Mouse (Mus musculus) kidney, adult 18-20 months (tissue): Measurements from ENCODE around the gene Cnppd1.

ENCODE experiments used
- DNase-seq: peaks from one replicate; pipeline ENCODE4 v3.0.0; 2021

The Cnppd1 gene

DNA sequence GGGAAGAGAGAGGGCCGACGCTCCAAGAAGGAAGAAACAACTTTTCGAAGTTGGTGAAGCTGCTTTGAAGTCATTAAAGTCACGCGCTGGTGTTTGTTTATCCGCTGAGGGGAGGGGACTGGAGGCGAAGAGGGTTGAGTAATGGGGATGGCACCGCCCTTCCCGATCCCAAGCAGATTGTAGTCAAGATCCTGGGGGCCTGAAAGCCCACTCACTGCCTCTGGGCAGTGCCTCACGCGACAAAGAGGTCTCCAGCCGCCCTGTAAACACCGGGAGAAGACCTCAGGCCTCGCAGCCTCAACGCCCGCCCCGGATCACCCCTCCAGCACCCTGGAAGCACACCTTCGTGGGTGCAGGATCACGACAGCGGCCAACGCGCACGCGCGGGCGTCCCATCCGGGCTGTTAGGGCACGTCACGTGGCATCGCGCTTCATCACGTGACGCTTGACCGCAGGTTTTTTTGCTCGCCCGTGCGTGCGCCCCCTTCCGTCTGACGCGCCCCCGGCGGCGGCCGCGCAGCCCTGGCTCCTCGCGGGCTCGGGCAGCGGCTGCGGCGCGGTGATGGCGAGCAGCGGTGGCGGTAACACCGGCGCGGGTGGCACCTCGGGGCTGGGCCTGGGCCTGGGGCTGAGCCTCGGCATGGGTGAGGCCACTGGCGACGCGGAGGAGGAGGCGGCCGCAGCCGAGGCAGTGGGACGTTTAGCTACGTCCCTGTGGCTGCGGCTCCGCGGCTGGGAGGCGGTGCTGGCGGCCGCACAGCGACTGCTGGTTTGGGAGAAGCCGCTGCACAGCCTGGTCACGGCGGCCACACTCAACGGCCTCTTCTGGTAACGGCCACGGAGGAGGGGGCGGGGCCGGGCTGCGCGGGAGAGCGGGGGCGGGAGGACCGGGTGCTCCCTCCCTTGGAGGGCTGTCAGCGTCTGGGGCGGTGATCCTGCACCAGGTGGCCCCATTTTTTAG lies at the start of gene Cnppd1, which contains the start of gene Retreg2:
Cnppd1 (minus strand) TSS at position 411 of the 961 bp plus-strand sequence.
Retreg2 (plus strand) TSS at position 478 of the 961 bp plus-strand sequence.
- DNase-seq: peak; percentile 98

DNA sequence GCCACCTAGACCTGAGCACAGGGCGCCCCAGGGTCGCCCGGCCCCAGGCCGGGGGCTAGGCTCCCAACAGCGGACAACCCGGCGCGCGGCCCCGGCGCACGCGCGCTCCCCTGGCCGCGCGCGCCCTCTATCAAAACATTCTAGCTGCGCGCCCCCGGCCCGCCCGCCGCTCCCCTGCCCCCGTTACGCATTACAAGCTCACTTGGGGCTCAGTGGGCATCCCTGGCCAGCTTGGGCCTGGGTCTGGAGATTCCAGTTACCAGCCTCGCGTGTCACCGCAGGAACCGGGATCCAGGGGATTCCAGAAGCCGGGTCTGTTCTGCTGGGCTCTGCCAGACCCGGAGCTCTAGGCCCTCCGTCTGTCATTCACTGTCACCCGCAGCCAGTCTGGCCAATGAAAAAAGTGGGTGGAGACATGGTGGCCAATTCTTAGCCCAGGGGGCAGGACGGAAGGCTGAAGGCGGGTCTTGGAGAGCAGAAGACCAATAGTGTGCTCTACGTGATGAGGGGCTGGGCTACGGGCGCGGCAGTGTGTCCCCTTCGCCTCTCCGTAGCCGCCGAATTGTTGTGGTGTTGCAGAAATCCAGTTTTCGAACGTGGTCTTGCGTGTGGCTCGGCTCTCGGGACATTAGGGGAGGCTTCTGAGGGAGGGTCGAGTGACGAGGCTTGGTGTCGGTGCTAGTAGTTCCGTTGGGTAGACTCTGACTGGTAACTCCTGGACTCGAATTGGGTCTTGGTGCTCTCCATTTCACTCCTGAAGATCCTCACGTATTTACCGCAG lies 49.3 kb upstream of the Cnppd1 start, which contains the start of the genes Ankzf1 and Atg9a:
Ankzf1 (plus strand) TSS at position 530 of the 781 bp plus-strand sequence.
Atg9a (minus strand) TSS at position 575 of the 781 bp plus-strand sequence.
- peak; percentile 93 for DNase-seq

DNA sequence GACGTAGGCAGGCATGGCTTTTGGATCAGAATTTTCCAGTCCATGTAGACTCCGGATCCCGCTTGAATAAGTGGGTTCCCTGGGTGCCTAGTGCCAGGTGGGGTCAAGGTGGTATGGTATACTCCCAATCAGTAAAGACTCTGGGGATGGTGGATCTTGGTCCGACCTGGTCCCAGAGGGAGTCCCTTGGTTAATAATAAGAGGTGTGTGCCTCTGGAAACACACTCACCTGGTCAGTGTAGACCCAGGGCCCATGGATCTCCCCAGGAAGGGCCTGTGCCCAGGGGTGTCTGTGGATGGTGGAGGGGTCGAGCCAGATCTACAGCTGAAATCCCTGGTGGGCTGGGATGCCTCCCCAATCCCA lies 48.7 kb upstream of the Cnppd1 start:
- no peak for DNase-seq

DNA sequence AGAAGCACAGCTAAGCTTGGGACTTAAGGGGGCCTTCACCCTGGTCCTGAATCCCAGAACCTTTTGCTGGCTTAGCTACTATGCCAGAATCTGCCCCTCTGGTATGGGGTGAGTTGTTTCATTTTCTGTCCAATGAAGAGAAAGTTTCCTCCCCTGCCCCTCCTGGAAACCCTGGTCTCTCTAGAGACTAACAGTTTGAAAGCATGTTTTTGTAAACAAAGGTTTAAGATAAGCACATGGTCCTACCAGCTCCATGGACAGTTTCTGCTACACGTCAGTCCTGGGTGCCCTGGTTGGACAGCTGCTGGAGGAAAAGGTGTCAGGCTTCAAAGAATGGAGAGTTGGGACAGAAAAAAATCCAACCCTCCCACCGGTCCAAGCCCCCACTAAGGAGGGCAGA lies 48.1 kb upstream of the Cnppd1 start:
- DNase-seq: no peak

DNA sequence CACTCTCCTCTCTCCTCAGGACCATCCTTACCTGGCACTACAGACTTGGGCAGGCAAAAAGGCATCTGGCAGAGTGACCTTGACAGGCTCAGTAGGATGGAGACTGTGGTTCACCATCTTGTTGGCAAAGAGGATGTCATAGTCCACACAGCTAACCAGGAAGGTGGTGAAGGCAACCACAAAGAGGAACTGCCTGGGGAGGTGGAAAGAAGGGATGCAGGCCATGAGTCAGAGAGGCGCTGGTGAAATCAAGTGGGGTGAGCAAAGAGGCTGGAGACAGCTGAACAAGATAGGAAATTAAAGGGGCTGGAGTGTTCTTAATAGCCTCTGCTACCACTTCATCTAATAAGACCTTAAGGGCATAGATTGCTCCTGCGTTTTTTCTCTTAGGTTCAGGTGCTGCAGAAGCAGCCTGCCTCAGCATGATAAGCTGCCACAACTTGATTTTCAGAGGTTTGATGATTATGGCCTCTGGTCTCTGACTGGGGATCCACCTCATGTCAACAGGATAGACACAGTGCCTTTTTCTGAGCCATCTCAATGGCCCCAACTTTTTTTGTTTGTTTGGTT lies 45.5 kb upstream of the Cnppd1 start:
- DNase-seq: no peak

DNA sequence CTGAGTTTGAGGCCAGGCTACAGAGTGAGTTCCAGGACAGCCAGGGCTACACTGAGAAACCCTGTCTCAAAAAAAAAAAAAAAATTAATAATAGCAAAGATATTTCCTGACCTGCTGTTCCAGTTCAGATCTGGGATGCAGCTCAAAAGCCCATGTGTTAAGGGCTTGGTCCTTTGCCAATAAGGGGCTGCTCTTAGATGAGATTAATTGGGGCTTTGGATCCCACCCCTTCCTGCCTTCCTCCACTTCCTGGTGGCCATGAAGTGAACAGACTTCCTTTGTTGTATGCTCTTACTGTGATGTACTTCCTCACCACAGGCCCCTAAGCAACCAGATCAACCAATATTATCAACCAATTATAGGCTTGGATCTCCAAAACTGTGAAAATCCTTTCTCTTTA lies 44.6 kb upstream of the Cnppd1 start:
- DNase-seq: no peak

DNA sequence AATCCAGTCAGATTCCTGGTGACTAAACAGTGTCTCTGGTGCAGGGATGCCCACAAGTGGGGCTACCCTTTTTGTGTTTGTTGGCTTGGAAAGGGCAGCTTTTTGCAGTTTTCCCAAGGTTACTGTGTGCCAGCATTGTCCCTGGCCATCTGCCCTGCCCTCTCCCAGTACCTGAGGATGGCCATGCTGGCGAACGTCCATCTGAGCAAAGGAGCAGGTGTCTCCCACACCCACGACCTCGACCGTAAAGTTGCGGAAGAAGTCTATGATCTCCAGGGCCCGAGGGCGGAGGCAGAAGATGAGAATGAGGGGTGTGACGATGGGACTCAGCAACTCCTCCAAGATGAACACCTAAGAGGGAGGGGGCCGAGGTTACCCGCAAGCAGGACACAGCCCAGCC lies 43.0 kb upstream of the Cnppd1 start:
- no peak for DNase-seq

DNA sequence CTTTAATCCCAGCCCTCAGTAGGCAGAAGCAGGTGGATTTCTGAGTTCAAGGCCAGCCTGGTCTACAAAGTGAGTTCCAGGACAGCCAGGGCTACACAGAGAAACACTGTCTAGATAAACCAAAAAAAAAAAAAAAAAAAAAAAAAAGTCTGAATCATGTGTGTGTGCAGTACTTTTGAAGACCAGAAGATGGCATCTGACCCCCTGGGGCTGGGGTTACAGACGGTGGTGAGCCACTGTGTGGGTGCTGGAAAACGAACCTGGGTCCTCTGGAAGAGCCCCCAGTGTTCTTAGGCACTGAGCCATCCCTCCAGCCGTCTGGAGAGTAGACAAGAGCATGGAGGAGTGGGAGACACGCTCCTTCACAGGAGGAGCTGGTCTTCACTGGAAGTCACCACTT lies 39.6 kb upstream of the Cnppd1 start:
- no peak for DNase-seq

DNA sequence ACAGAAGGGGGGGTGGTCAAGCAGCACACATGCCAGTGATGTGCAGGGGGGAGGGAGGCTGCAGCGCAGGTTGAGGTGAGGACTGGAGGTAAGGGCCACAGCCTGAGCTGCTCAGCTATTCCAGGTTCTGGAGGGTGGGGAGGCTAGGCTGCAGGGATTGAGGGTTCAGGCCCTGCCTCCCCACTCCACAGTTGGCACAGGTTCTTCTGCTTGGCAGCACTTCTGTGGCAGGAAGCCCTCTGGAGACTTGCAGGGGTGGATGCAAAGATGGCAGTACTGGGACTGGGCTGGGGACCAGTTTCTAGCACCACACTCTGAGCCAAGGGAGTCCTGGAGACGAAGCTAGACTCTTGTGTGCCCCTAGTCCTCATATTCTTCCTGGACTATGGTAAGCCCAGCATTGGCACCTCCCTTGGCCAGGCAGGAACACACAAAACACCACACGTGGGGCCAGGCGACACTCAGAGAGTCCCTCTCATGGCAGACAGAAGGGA lies 38.9 kb upstream of the Cnppd1 start:
- no peak for DNase-seq

DNA sequence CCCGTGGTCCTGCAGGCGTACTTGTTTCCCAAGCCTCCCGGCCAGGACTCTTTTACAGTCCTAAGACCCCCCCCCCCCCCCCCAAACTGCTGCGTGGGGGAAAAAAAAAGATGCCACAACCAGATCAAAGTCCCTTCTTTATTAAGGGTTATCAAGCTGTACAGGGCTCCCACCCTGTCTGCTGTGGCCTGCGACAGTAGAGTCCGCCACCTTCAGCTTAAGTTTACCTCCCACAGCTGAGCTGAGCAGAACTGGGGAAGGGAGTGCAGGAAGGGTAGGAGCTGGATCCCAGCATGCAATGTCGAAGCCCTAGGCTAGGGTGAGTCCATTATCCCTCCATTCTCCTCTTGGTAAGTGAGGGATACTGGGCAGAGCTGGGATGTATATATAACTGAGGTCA lies 38.2 kb upstream of the Cnppd1 start:
- no peak for DNase-seq

DNA sequence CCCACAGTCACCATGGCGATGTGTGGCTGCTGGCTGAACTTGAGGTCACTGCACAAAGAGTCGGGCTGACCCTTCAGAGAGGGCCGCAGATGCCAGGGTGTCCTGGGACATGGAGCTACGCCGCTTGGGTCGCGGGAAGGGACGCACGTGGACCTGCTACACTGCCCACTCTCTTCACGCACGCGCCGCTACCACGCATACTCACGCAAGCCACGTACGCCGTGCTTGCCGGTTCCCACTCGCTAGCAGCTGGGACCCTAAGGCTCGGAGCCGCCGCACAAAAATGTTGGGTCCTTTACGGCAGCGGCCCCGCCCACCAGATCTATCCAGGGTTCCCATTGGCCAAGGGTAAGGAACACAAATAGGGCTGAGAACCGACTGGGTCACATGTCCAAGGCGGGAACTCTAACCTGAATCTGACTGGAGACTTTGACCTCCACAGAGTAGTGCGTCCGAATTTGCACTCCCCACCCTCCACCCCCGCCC lies 37.6 kb upstream of the Cnppd1 start, which contains the start of gene Abcb6:
Abcb6 (minus strand) TSS at position 288 of the 486 bp plus-strand sequence.
- DNase-seq: peak; percentile 92

DNA sequence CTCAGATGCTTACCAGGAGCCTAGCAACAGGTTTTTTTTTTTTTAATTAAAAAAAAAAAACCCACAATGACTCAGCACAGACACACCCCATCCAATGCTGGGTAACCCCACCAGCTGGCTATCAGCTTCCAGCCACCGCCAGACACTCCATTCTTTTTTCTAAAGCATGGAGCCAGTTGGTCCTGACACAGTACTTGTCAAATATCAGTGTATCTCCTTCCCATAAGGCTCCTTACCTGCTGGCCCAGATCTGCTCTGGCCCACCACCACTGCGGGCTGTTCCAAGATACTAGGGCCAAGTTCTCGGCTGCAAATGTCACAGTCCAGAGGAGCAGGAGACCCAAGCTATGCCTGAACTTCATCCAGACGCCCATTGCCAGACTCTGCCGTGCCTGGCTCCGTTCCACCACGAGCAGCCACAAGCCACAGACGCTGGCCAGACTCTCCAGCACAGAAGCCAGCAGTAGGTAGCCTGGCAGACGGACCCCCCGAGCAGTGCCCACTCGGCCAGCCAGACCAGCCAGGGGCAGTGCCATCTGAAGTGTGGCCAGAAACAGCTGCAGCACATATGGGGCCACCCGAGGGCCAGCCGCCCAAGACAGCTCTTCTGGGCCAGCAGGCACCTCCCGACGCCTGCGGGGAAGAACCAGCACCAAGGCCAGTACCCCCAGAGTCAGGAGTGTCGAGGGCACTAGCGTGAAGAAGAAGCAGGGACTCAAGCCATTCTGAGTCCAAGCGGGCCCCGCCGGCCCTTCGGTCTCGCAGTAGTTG lies 37.0 kb upstream of the Cnppd1 start:
- peak; percentile 68 for DNase-seq

DNA sequence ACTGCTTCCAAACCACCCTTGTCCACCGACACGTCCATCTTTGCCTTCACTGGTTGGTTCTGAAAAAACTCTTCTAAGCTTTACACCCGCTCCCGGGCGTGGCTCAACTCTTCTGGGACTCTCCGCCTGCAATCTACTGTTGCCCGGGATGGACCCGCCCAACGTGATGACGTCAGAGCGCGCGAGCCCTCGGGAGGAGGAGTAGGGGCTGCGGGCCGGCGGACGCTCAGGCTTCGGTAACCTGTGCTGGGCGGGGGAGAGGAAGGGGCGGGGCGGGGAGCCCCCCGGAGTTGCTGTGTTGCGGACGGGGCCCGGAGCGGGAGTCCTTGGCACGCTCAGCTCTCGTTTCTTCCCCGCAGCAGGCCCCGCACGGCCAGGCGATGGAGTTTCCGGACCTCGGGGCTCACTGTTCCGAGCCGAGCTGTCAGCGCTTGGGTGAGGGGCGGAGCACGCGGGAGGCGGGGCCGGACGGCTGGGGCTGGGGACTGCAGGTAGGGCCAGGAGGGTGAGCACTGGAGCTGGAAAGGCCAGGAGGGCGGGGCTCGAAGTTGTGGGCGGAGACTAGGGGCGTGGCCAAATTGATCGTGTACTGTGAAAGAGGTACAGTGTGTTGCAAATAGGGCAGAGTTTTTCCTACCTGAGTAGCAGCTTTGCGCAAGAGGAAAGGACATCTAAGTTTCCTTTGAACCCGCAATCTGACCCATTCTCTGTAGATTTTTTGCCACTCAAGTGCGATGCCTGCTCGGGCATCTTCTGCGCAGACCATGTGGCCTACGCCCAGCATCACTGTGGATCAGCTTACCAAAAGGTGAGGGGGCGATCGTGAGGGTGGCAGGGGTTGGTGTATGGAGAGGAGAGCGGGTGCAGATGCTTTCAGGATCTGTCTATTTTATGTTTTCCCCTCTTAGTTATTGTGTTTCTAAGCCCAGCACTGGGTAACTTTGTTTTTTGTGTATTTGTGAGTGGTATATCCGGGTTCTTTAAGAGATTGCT lies 26.3 kb upstream of the Cnppd1 start, which contains the start of gene Zfand2b:
Zfand2b (plus strand) TSS at position 175 of the 993 bp plus-strand sequence.
- DNase-seq: peak; percentile 99

DNA sequence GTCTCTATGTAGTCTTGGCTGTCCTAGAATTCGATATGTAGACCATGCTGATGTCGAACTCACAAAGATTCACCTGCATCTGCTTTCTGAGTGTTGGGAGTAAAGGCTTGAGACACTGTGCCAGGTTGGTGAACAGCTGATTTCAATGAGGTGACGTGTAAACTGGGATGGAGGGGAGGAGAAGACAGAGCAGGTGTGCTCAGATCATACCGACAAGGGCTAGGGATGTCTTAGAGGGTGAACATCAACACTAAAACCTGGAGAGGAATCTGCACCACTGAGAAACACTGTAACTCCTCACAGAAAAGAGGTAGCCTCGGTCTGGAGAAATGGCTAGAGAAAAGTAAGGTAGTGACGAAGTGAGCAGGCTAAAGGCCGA lies 25.6 kb upstream of the Cnppd1 start:
- no peak for DNase-seq

DNA sequence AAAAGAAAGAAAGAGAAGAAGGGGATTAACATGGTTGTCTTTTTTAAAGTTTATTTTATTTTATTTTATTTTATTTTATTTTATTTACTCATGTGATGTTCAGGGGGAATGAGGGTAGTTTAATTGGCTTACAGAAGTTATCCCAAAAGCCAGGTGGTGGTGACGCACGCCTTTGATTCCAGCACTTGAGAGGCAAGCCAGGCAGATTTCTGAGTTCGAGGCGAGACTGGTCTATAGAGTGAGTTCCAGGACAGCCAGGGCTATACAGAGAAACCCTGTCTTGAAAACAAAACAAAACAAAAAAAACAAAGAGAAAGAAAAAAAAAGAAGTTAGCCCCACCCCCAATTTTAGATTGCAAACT lies 17.7 kb upstream of the Cnppd1 start:
- DNase-seq: no peak

DNA sequence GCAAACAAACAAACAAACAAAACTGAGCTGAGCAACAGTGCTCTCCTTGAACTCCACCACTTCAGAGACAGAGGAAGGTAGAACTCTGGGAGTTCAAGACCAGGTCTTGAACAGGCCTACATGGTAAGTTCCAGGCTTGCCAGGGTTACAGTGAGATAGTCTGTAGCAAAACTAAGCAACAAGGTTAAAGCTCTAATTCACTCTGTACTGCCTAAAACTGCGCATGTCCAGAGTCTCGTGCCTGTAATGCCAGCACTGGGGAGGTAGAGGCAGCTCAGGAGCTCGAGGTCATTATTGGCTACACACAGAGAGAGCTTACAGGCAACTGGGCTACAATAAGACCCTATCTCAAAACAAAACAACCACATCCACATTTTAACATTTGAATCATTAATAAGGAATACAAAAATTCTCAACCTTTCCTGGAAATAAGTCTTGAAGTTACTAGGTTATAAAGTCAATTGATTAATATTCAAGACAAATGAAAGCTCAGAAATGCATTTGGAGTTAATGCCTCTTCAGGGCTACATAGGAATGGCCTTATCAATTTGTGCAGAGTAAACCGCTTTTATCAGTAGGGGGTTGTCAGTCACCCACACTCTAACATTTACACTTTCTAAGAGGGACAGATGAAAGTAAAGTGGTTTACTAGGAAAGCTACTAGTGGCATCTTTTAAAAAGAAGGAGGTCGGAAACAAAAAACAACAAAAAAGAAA lies 17.2 kb upstream of the Cnppd1 start:
- DNase-seq: no peak

DNA sequence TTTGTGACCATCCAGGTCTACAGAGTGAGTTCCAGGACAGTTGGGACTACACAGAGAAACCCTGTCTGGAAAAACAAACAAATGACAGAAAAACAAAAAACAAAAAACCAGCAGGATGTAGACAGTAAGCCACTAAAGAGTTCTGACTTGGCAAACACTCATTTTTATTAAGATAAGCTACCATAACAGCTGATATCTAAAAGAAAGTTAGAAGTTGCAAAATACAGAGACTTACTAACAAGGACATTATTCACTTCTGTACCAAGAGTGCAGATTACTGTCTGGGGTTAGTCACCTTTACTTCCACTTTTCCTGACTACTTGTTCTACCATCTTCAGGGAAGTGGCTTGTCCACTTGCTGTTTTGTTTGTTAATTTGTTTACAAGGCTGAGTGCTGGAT lies 16.5 kb upstream of the Cnppd1 start:
- no peak for DNase-seq

DNA sequence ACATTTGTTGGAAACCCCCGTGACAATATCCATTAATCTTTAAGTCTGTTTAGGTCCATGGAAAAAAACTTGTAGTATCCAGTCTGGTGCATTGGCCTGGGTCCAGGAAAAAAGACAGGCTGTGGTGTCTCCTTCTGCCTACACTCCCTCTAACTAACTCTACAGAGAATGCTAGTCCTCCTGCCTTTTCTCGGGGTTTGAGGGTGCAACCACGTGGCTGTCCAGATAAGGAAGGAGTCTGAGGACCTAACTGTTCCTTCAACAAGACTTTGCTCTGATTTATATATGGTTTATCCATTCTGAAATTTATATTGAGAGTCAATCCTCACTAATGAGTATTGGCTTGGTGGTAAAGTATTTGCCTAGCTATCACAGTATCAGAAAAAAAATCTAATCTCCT lies 13.3 kb upstream of the Cnppd1 start:
- no peak for DNase-seq

DNA sequence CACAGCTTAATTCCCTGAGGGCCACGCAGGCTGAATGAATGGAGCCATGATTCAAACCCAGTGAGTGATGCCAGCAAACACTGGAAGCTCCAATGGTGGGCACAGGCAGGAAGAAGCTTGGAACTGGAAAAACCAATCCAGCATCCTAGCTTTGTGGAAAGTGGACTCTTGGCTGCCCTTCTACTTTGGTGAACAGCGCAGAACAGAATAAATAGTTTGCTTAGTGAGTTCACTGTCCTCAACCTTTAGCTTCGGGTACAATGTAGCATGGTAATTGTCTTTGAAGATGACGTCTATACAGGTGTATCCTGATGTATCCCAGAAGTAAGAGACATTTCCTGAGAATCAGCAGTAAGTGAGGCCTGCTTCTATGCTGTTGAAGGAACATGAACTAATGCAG lies 6.2 kb upstream of the Cnppd1 start:
- no peak for DNase-seq
